Mouse (Mus musculus) hindbrain, postnatal 0 days (tissue): ENCODE data around the gene Cask. TPM values are rescaled to one million over a fixed set of nuclear protein-coding genes. Genes with fewer than 3 reads are reported as not detected.

ENCODE experiments used
- ATAC-seq: fragments of 200-750 bp; cut with Nextera tagmentation; 2 replicates; pipeline ENCODE4 v1.8.0; 2017; ENCODE audit warnings: mild to moderate bottlenecking, moderate TSS enrichment, moderate library complexity
- DNase-seq: peaks from one replicate; pipeline ENCODE4 v3.0.0-alpha.2; 2015; ENCODE audit warnings: low spot score
- H3K27ac ChIP-seq: fragments of 300-500 bp; sonication (generic); 2 replicates; pipeline ENCODE4 v1.5.1; 2014; ENCODE audit warnings: mild to moderate bottlenecking
- H3K27me3 ChIP-seq: fragments of 300-500 bp; sonication (generic); 2 replicates; pipeline ENCODE4 v1.6.1; 2014; ENCODE audit warnings: low read length, mixed read lengths; ENCODE audit not compliant: insufficient read depth
- H3K36me3 ChIP-seq: fragments of 300-500 bp; sonication (generic); 2 replicates; pipeline ENCODE4 v1.6.1; 2014; ENCODE audit warnings: low read length, mixed read lengths; ENCODE audit not compliant: insufficient read depth
- H3K4me1 ChIP-seq: fragments of 300-500 bp; sonication (generic); 2 replicates; pipeline ENCODE4 v1.6.1; 2014; ENCODE audit warnings: antibody characterized with exemption, low read length, mixed read lengths; ENCODE audit not compliant: insufficient read depth
- H3K4me2 ChIP-seq: fragments of 300-500 bp; sonication (generic); 2 replicates; pipeline ENCODE4 v1.6.1; 2014; ENCODE audit warnings: low read depth, mild to moderate bottlenecking, low read length, moderate library complexity, mixed read lengths
- H3K4me3 ChIP-seq: fragments of 300-500 bp; sonication (generic); 2 replicates; pipeline ENCODE4 v1.5.1; 2014; ENCODE audit warnings: low read length
- H3K9ac ChIP-seq: fragments of 300-500 bp; sonication (generic); replicated peaks from 2 replicates; pipeline ENCODE4 v1.6.1; 2014; ENCODE audit warnings: mild to moderate bottlenecking, low read length, moderate library complexity, mixed read lengths
- H3K9me3 ChIP-seq: fragments of 300-500 bp; sonication (generic); 2 replicates; pipeline ENCODE4 v1.6.1; 2016; ENCODE audit warnings: low read length, mixed read lengths
- CTCF ChIP-seq: IDR thresholded peaks from 2 replicates; pipeline ENCODE4 v1.5.1; 2016; ENCODE audit warnings: antibody characterized with exemption, control low read depth, low read depth
- WGBS: fragments of 180-500 bp; shearing (Covaris S2); extraction: QIAGEN DNeasy Blood & Tissue Kit; methylation state at CpG from one replicate; pipeline ENCODE4 v1.1.7; 2014; 5-methylcytosine and 5-hydroxymethylcytosine counted together
- polyA plus RNA-seq: library from polyadenylated mRNA; unstranded; fragments of >200 nt; fragmentation: Nextera tagmentation; extraction: Ambion mirVana; gene quantifications from 2 replicates; pipeline ENCODE4 v1.2.1, GENCODE M21; 2015
- total RNA-seq: library from RNA; depleted of rRNA; stranded (reverse); fragments of >200 nt; gene quantifications from 2 replicates; pipeline ENCODE4 v1.2.3, GENCODE M21; 2014

Cask gene
- total and polyA plus RNA-seq, 2 experiments from 2014 or later, result 70.8 to 97.0 TPM

DNA sequence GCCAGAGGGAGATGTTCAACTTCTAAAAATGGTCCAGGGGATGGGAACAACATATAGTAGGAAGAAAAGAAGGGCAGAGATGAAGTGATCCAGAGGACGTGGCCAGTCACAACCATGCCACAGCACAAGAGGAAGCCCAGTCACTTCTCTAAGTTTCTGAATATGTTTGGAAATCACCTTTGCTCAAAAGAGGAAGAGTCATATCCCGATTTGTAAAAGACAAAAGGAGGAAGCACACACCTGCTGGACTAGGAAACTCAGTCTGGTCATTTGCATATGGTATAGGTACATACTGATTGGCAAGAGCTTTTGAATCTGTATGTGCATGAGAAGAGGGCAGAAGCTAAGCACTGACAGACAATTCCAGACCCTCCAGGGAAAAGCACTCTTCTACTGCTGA lies 251.8 kb downstream of the Cask start:
- H3K36me3 ChIP-seq, result no peaks in the 10 kb centered on the region
- no peak for ATAC-seq
- H3K27me3 ChIP-seq, result no peaks in the 10 kb centered on the region
- H3K9me3 ChIP-seq, result no peaks in the 10 kb centered on the region
- H3K9ac ChIP-seq, result no peak overlapping the region
- no peaks in the 10 kb centered on the region for H3K4me1 ChIP-seq
- H3K27ac ChIP-seq, result no peak overlapping the region
- no peak overlapping the region for H3K4me2 ChIP-seq
- H3K4me3 ChIP-seq, result no peak overlapping the region
- no peak for TF ChIP-seq CTCF
- DNase-seq, result no peak
- 77% methylated on average over 2 of the region's 2 CpGs for WGBS

DNA sequence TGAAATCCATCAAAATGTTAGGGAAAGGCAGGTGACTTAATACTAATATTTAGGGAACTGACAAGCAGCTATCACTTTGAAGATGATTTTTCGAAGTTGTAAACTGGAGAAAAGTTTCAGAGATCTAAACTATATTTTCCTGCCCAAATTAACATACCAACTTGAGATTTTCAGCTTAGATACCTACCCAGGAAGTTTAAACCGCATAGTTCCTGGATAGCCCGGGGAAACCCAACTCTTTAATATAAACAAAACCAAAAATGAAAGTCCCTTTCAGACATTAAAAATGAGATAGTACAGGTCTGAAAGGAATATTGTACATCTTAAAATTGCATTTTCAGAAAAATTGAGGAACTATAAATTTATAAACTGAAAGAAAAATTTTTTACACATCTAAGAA lies 273.5 kb downstream of the Cask start:
- Histone ChIP-seq H3K9ac (no peak overlapping the region), H3K9me3 (no peaks in the 10 kb centered on the region), H3K4me3 (no peak overlapping the region), H3K27me3 (no peaks in the 10 kb centered on the region), H3K4me1 (no peaks in the 10 kb centered on the region), H3K36me3 (no peaks in the 10 kb centered on the region), H3K27ac (no peak overlapping the region), H3K4me2 (no peak overlapping the region)
- DNase-seq, result no peak
- 85% methylated on average over 3 of the region's 3 CpGs for WGBS
- no peak for ATAC-seq
- TF ChIP-seq CTCF, result no peak

DNA sequence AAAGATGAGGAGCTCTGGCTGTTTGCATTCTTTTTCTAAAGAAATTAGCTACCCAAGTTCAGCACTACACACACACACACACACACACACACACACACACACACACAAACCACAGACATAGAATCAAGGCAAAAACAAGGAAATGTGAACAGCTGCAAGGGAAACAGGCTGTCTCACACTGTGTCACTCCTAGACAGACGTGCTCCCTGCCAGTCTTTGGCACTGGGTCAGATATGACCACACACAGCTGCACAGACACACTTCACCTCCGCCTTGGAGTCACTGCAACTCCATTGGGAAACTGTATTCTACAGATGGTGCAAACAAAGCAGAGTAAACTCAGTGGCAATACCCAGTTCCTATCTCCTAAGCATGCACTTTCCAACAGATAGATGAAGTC lies 274.6 kb downstream of the Cask start:
- no peak for TF ChIP-seq CTCF
- Histone ChIP-seq H3K27me3 (no peaks in the 10 kb centered on the region), H3K27ac (no peak overlapping the region), H3K36me3 (no peaks in the 10 kb centered on the region), H3K4me1 (no peaks in the 10 kb centered on the region), H3K9ac (no peak overlapping the region), H3K4me3 (no peak overlapping the region), H3K9me3 (no peaks in the 10 kb centered on the region), H3K4me2 (no peak overlapping the region)
- 53% methylated on average over 2 of the region's 2 CpGs for WGBS
- ATAC-seq (peak; percentile 51; the same call in 1 of the 2 replicates), DNase-seq (peak; percentile 32)

DNA sequence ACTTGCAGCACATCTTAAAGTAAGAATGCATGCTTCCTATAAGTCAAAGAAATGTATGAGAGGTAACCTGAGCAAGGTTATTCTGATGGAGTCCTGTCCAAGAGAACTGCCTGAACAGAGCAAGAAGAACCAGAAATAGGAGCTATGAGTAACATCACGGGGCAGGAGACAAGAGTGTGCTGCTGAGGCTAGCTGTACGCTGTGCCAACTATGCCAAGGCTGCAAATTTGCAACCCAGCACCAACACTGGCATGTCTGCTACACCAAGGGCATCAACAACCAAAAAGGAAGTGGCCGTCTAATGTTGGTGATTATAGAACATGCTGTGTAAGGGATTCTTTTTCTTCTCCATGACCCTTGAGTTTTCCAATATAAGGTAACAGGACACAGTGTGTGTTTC lies 276.3 kb downstream of the Cask start:
- Histone ChIP-seq H3K27me3 (no peaks in the 10 kb centered on the region), H3K27ac (no peak overlapping the region), H3K9me3 (no peaks in the 10 kb centered on the region), H3K4me2 (no peak overlapping the region), H3K36me3 (no peaks in the 10 kb centered on the region), H3K4me1 (no peaks in the 10 kb centered on the region), H3K9ac (no peak overlapping the region), H3K4me3 (no peak overlapping the region)
- no peak for TF ChIP-seq CTCF
- no peak for DNase-seq
- ATAC-seq, result no peak
- WGBS, result 86% methylated on average over 3 of the region's 3 CpGs

DNA sequence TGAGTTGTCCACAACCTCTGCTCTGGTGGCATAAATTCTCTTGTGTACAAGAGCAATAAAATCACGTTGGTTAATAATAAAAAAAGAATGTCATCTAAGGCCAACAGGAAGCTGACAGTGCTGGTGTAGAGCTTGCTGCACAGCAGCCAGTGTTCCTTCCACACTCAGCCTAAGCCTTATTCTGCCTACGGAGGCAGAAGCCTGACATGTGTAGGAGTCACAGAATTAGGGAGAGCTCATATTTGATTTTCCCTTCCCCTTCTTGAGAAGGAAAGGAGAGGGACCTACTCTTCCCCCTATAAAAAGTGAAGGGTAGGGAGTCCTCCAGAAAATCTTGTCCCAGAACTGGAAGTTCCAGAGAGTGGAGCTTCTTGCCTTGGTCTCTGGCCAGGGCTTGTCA lies 276.9 kb downstream of the Cask start:
- no peak for DNase-seq
- 67% methylated on average over 2 of the region's 2 CpGs for WGBS
- H3K27ac ChIP-seq, result no peak overlapping the region
- H3K4me2 ChIP-seq, result no peak overlapping the region
- no peak for ATAC-seq
- no peak for TF ChIP-seq CTCF
- H3K4me3 ChIP-seq, result no peak overlapping the region
- no peaks in the 10 kb centered on the region for H3K36me3 ChIP-seq
- H3K9ac ChIP-seq, result no peak overlapping the region
- no peaks in the 10 kb centered on the region for H3K9me3 ChIP-seq
- no peaks in the 10 kb centered on the region for H3K4me1 ChIP-seq
- no peaks in the 10 kb centered on the region for H3K27me3 ChIP-seq

DNA sequence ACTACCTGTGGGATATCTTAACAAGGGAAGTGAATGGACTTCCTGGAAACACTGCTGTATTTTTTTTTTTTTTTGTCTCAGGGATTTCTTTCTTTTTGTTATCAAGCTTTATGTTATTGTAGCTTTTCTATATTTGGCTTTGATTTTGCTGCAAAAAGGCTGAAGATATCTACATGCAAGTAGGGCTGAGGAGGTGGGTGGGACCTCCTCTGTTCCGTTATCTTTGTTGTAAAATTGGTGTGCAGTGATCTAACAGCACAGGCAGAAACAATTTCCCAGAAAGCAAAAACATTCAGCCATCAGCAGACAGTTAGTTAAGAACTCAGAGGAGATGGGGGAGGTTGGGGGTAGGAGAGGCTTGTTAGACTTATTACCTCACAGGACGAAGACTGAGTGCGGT lies 296.7 kb downstream of the Cask start:
- Histone ChIP-seq H3K4me3 (no peak overlapping the region), H3K36me3 (no peaks in the 10 kb centered on the region), H3K4me1 (no peaks in the 10 kb centered on the region), H3K9ac (no peak overlapping the region), H3K27ac (no peak overlapping the region), H3K27me3 (no peaks in the 10 kb centered on the region), H3K4me2 (no peak overlapping the region), H3K9me3 (no peaks in the 10 kb centered on the region)
- DNase-seq (no peak), ATAC-seq (no peak)
- TF ChIP-seq CTCF, result no peak
- 83% methylated on average over 3 of the region's 3 CpGs for WGBS

DNA sequence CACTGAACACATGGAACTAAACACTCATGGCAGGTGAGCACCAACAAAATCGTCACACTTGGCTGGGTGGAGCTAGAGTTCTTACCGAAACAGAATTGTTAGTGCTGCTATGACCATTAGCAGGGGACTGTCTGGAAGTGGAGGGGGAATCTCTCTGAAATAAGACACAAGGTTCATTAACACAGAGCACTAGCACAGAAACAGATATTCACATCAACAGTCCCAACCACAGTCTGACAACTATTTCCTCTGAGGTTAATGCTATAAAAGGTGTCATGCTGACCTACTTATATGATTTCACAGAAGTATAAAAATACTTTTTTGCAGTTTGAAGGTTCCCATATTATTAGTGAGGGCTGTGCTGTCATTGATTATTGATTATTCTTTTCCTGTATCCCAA lies 298.9 kb downstream of the Cask start:
- no peak overlapping the region for H3K27ac ChIP-seq
- no peak for TF ChIP-seq CTCF
- 60% methylated on average over 2 of the region's 2 CpGs for WGBS
- H3K36me3 ChIP-seq, result no peaks in the 10 kb centered on the region
- H3K27me3 ChIP-seq, result no peaks in the 10 kb centered on the region
- DNase-seq (no peak), ATAC-seq (no peak)
- no peaks in the 10 kb centered on the region for H3K4me1 ChIP-seq
- no peak overlapping the region for H3K4me3 ChIP-seq
- H3K9ac ChIP-seq, result no peak overlapping the region
- no peaks in the 10 kb centered on the region for H3K9me3 ChIP-seq
- no peak overlapping the region for H3K4me2 ChIP-seq
